Mouse (Mus musculus) MEL (cell line): ENCODE data around the gene Colgalt2. TPM values are rescaled to one million over a fixed set of nuclear protein-coding genes. Genes with fewer than 3 reads are reported as not detected.

ENCODE experiments used
- DNase-seq: peaks from one replicate; pipeline ENCODE4 v3.0.0; 2011; ENCODE audit warnings: low read depth, low spot score
- H3K27ac ChIP-seq: 2 replicates; pipeline ENCODE4 v1.5.1; 2012; ENCODE audit warnings: low read depth, mild to moderate bottlenecking, control low read depth, low read length, moderate library complexity; ENCODE audit not compliant: control insufficient read depth
- H3K27me3 ChIP-seq, 2 experiments: fragments of 150-350 bp in 1 of 2; sonication (generic) in 1 of 2; 2 replicates each; pipeline ENCODE4 v1.6.1; 2012; ENCODE audit warnings: low read length in 2 of 2, mild to moderate bottlenecking in 2 of 2, improper control_type of control experiment in 1 of 2, moderate library complexity in 1 of 2; ENCODE audit not compliant: insufficient read depth in 2 of 2, control insufficient read depth in 1 of 2
- H3K36me3 ChIP-seq, 2 experiments: 2 replicates each; pipeline ENCODE4 v1.6.1; 2012 to 2014; ENCODE audit warnings: low read length in 2 of 2, improper control_type of control experiment in 1 of 2, inconsistent platforms in 1 of 2, mild to moderate bottlenecking in 1 of 2; ENCODE audit not compliant: insufficient read depth in 2 of 2, control insufficient read depth in 1 of 2
- H3K4me1 ChIP-seq, 2 experiments: fragments of 150-350 bp in 1 of 2; sonication (generic) in 1 of 2; 2 replicates each; pipeline ENCODE4 v1.6.1; 2012; ENCODE audit warnings: low read length in 2 of 2, improper control_type of control experiment in 1 of 2, mild to moderate bottlenecking in 1 of 2; ENCODE audit not compliant: insufficient read depth in 2 of 2, control insufficient read depth in 1 of 2
- H3K4me3 ChIP-seq, 2 experiments: fragments of 150-350 bp in 1 of 2; sonication (generic) in 1 of 2; 2 replicates each; pipeline ENCODE4 v1.5.1; 2012; ENCODE audit warnings: low read depth in 2 of 2, low read length in 2 of 2, mild to moderate bottlenecking in 2 of 2, moderate library complexity in 2 of 2, control low read depth in 1 of 2, improper control_type of control experiment in 1 of 2; ENCODE audit not compliant: control insufficient read depth in 1 of 2, insufficient read depth in 1 of 2
- H3K79me2 ChIP-seq: 2 replicates; pipeline ENCODE4 v1.6.1; 2012; ENCODE audit warnings: mild to moderate bottlenecking, low read length, moderate library complexity; ENCODE audit not compliant: control insufficient read depth, poor library complexity, insufficient read depth
- H3K9ac ChIP-seq: 2 replicates; pipeline ENCODE4 v1.6.1; 2012; ENCODE audit warnings: low read depth, mild to moderate bottlenecking, control low read depth, low read length, moderate library complexity; ENCODE audit not compliant: control insufficient read depth, poor library complexity, severe bottlenecking
- H3K9me3 ChIP-seq: fragments of 150-350 bp; sonication (generic); replicated peaks from 2 replicates; pipeline ENCODE4 v1.6.1; 2012; ENCODE audit warnings: mild to moderate bottlenecking, low read length, improper control_type of control experiment, moderate library complexity; ENCODE audit not compliant: insufficient read depth
- BHLHE40 ChIP-seq: IDR thresholded peaks from 2 replicates; pipeline ENCODE4 v1.6.1; 2012; ENCODE audit warnings: low read depth, mild to moderate bottlenecking, inconsistent platforms, low read length, improper control_type of control experiment, borderline replicate concordance
- CHD2 ChIP-seq: IDR thresholded peaks from 2 replicates; pipeline ENCODE4 v1.6.1; 2011; ENCODE audit warnings: low read length, improper control_type of control experiment
- CTCF ChIP-seq, 3 experiments: IDR thresholded peaks in 2 of 3; conservative IDR thresholded peaks in 1 of 3; 2 replicates each; pipeline ENCODE4 v1.5.1; 2011 to 2012; ENCODE audit warnings: low read length in 3 of 3, low read depth in 2 of 3, mild to moderate bottlenecking in 2 of 3, improper control_type of control experiment in 1 of 3, inconsistent platforms in 1 of 3, mixed read lengths in 1 of 3, moderate library complexity in 1 of 3; ENCODE audit not compliant: control insufficient read depth in 1 of 3, insufficient read depth in 1 of 3, poor library complexity in 1 of 3, severe bottlenecking in 1 of 3
- E2F4 ChIP-seq: IDR thresholded peaks from 2 replicates; pipeline ENCODE4 v1.6.1; 2011; ENCODE audit warnings: low read depth, low read length, improper control_type of control experiment, borderline replicate concordance
- EP300 ChIP-seq, 2 experiments: IDR thresholded peaks; 2 replicates each; pipeline ENCODE4 v1.6.1; 2011; ENCODE audit warnings: improper control_type of control experiment in 2 of 2, low read length in 2 of 2, low read depth in 1 of 2, mild to moderate bottlenecking in 1 of 2
- JUND ChIP-seq: IDR thresholded peaks from 2 replicates; pipeline ENCODE4 v1.6.1; 2011; ENCODE audit warnings: low read depth, mild to moderate bottlenecking, improper control_type of control experiment, low read length
- KAT2A ChIP-seq: conservative IDR thresholded peaks from 2 replicates; pipeline ENCODE4 v1.6.1; 2012; ENCODE audit warnings: low read depth, low read length, improper control_type of control experiment, inconsistent platforms
- MAFK ChIP-seq: IDR thresholded peaks from 2 replicates; pipeline ENCODE4 v1.6.1; 2011; ENCODE audit warnings: low read depth, mild to moderate bottlenecking, low read length, improper control_type of control experiment, borderline replicate concordance
- POLR2A ChIP-seq, 2 experiments: IDR thresholded peaks; 2 replicates each; pipeline ENCODE4 v1.6.1; 2011 to 2012; ENCODE audit warnings: low read length in 2 of 2, mild to moderate bottlenecking in 2 of 2, control low read depth in 1 of 2, improper control_type of control experiment in 1 of 2, low read depth in 1 of 2, moderate library complexity in 1 of 2; ENCODE audit not compliant: control insufficient read depth in 1 of 2, insufficient read depth in 1 of 2, poor library complexity in 1 of 2
- POLR2AphosphoS5 ChIP-seq: IDR thresholded peaks from 2 replicates; pipeline ENCODE4 v1.6.1; 2012; ENCODE audit warnings: low read depth, borderline replicate concordance, mild to moderate bottlenecking, inconsistent platforms, low read length, moderate library complexity, mixed read lengths
- RAD21 ChIP-seq: IDR thresholded peaks from 2 replicates; pipeline ENCODE4 v1.6.1; 2011; ENCODE audit warnings: mild to moderate bottlenecking, low read depth, low read length, improper control_type of control experiment
- RCOR1 ChIP-seq: IDR thresholded peaks from 2 replicates; pipeline ENCODE4 v1.6.1; 2012; ENCODE audit warnings: low read depth, mild to moderate bottlenecking, inconsistent platforms, low read length, improper control_type of control experiment
- SMC3 ChIP-seq: IDR thresholded peaks from 2 replicates; pipeline ENCODE4 v1.6.1; 2011; ENCODE audit warnings: low read depth, low read length, improper control_type of control experiment
- TBP ChIP-seq: IDR thresholded peaks from 2 replicates; pipeline ENCODE4 v1.8.0; 2011; ENCODE audit warnings: low read depth, low read length, improper control_type of control experiment
- TCF12 ChIP-seq: IDR thresholded peaks from 2 replicates; pipeline ENCODE4 v1.6.1; 2014; ENCODE audit warnings: low read depth, mild to moderate bottlenecking, inconsistent platforms, low read length, improper control_type of control experiment, moderate library complexity
- USF1 ChIP-seq: IDR thresholded peaks from 2 replicates; pipeline ENCODE4 v1.6.1; 2014; ENCODE audit warnings: low read depth, mild to moderate bottlenecking, inconsistent platforms, low read length, improper control_type of control experiment, moderate library complexity
- ZC3H11A ChIP-seq: IDR thresholded peaks from 2 replicates; pipeline ENCODE4 v1.6.1; 2012; ENCODE audit warnings: low read depth, mild to moderate bottlenecking, inconsistent platforms, low read length, improper control_type of control experiment
- ZKSCAN1 ChIP-seq: IDR thresholded peaks from 2 replicates; pipeline ENCODE4 v1.6.1; 2012; ENCODE audit warnings: low read depth, mild to moderate bottlenecking, inconsistent platforms, low read length, improper control_type of control experiment, moderate library complexity
- polyA plus RNA-seq, 2 experiments: library from polyadenylated mRNA; stranded (reverse) in 1 of 2; unstranded in 1 of 2; fragments of >175 nt in 1 of 2; fragments of >200 nt in 1 of 2; gene quantifications; 2 replicates each; pipeline versions ENCODE4 v1.2.1 to v1.2.4; 2012; ENCODE audit warnings: low replicate concordance in 2 of 2, low read depth in 1 of 2; ENCODE audit not compliant: insufficient read length in 2 of 2, insufficient read depth in 1 of 2, missing spikeins in 1 of 2
- total RNA-seq: library from RNA; depleted of rRNA; stranded (reverse); fragments of 300-350 nt; gene quantifications from 2 replicates; pipeline ENCODE4 v1.2.3, GENCODE M21; 2012

Colgalt2 gene
- total and polyA plus RNA-seq, 3 experiments, result not detected

GRCm38 (mm10) chr1:152378311-152378710 lies 21.3 kb upstream of the Colgalt2 start:
- TF ChIP-seq RCOR1, result no peak
- no peak for TF ChIP-seq ZKSCAN1
- no peak for TF ChIP-seq JUND
- no peak for TF ChIP-seq CTCF (IDR thresholded peaks at IDR 0.05 in 2 of 3, conservative IDR thresholded peaks at IDR 0.05 in 1 of 3; ENCODE audit: control insufficient read depth in 1 of 3, insufficient read depth in 1 of 3, low read depth in 2 of 3, low read length in 3 of 3, poor library complexity in 1 of 3, severe bottlenecking in 1 of 3)
- no peak for TF ChIP-seq USF1
- no peak for TF ChIP-seq KAT2A
- TF ChIP-seq MAFK, result no peak
- TF ChIP-seq ZC3H11A, result no peak
- no peak for TF ChIP-seq E2F4
- no peak for TF ChIP-seq RAD21
- no peak for TF ChIP-seq TBP
- TF ChIP-seq TCF12, result no peak
- no peak for TF ChIP-seq POLR2A (IDR thresholded peaks at IDR 0.05; ENCODE audit: control insufficient read depth in 1 of 2, insufficient read depth in 1 of 2, low read depth in 1 of 2, low read length in 2 of 2, poor library complexity in 1 of 2)
- TF ChIP-seq SMC3, result no peak
- no peak for TF ChIP-seq CHD2
- TF ChIP-seq BHLHE40, result no peak
- TF ChIP-seq EP300 (IDR thresholded peaks at IDR 0.05; ENCODE audit: low read depth in 1 of 2, low read length in 2 of 2), result no peak
- no peaks in the 10 kb centered on the region for H3K4me1 ChIP-seq
- H3K4me3 ChIP-seq, result no peak overlapping the region
- peaks cover 5% of the 10 kb centered on the region; the same call in 1 of the 2 replicates for H3K79me2 ChIP-seq
- no peak overlapping the region for H3K9ac ChIP-seq
- H3K9me3 ChIP-seq, result no peaks in the 10 kb centered on the region
- no peaks in the 10 kb centered on the region for H3K27me3 ChIP-seq
- DNase-seq, result no peak
- peaks cover 2 to 39% of the 10 kb centered on the region in 2 experiments; a peak in 3 of 4 replicates for H3K36me3 ChIP-seq
- no peak overlapping the region for H3K27ac ChIP-seq

GRCm38 (mm10) chr1:152384589-152384988 lies 15.0 kb upstream of the Colgalt2 start:
- H3K27ac ChIP-seq, result no peak overlapping the region
- peak overlapping the region in 1 of 2 experiments; percentile 58; a peak in 2 of 4 replicates for H3K4me3 ChIP-seq
- H3K9me3 ChIP-seq, result no peaks in the 10 kb centered on the region
- no peaks in the 10 kb centered on the region; a peak in 1 of 4 replicates for H3K27me3 ChIP-seq
- H3K9ac ChIP-seq, result no peak overlapping the region
- peaks cover 18 to 27% of the 10 kb centered on the region in 2 experiments for H3K36me3 ChIP-seq
- TF ChIP-seq SMC3 (no peak), POLR2AphosphoS5 (no peak), ZKSCAN1 (peak; percentile 55; the same call in 1 of the 2 replicates)
- DNase-seq, result no peak
- H3K79me2 ChIP-seq, result peaks cover 25% of the 10 kb centered on the region
- peaks cover 12 to 14% of the 10 kb centered on the region in 2 experiments; a peak in 3 of 4 replicates for H3K4me1 ChIP-seq
